Mouse (Mus musculus): ENCODE measurements around the gene Sh2b3.
"Not testable (repeated sequence)": the region's sequence is repeated elsewhere in the genome, so short reads cannot be mapped to it uniquely, and the experiment has no call there.

Gene Sh2b3

DNA sequence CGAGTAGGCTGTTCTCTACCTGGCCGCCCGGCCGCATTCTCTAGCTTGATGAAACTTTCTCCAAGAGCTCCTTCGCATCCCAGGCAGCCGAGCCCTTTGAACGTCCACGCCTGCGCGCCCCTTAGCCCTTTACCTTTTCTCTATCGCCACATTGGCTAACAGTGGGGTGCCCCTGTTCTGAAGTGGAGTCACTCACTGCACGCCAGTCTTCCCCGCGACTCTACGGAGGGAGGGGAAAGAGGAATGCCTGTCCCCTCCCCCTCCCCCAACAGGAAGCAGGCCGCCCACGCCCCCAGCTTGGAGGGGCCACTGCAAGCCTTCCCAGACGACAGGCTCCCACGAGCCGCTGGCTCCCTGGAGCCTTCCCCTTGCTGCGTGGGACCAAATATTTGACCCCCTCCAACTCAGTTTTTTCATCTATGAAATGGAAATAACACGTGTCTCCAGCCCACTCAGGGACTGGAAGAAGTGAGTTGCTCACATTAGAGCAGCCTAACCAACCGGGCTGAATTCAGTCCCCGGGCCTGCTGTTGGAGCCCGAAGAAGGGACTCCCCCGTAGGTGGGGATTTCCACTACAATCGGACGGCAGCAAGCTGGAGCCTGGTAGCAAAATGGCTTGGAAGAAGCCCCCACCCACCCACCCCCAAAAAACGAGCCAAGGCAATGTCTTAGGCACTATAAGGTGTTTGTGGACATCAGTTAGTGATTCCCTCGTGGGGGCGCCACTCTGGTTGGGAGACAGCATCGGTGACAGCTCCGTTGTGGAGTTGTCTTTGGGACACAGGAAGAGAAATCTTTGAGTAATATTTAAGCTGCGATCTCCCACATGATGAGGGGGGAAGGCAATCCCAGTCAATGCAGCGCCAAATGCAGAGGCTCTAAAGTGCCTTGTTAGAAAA is at the start of gene Sh2b3:
Gene Sh2b3, minus strand, starts transcription at position 206 of the 900 bp plus-strand sequence.
- DNase-seq (ENCODE audit: low read depth, low spot score) = peak; percentile 38

GRCm38 (mm10) chr5:121883356-121883755 is 45.9 kb upstream of the Sh2b3 start:
- DNase-seq (ENCODE audit: low read depth, low spot score) = no peak

DNA sequence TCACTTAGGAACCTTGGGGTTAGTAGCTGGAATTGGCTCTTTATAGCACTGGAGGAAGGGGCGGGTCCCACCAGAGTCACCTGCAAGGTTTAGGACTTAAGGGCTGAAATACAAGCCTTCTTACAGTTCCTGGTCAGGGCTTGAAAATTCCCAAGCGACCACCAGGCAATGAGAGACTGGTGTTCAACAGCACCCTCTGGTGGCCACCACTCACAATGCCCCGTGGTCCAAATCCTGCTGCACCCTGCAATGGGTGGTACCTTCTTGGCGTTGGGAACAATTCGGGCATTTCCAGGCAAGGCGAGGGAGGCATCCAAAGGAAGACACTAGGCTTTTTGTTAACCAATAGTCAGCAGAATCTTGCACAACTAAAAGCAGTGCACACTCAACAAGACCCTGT is 41.8 kb upstream of the Sh2b3 start:
- DNase-seq (ENCODE audit: low read depth, low spot score) = peak; percentile 33

DNA sequence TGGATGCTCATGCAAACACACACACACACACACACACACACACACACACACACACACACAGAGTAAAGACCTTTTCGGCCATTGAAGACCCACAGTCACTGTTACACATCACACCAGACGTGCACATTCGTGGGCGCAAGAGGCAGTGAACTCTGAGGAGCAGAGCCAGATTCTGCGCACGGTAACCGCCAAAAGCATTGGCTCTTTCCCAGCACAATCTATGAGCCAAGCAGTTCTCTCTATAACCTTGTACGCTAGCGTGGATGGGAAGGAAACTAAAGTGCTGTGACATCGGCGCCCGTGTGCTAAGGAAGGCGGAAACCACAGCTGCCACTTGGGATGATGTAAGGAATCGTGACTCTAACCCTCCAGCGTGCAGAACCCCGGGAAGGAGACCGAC is 41.3 kb upstream of the Sh2b3 start:
- no peak for DNase-seq (ENCODE audit: low read depth, low spot score)

DNA sequence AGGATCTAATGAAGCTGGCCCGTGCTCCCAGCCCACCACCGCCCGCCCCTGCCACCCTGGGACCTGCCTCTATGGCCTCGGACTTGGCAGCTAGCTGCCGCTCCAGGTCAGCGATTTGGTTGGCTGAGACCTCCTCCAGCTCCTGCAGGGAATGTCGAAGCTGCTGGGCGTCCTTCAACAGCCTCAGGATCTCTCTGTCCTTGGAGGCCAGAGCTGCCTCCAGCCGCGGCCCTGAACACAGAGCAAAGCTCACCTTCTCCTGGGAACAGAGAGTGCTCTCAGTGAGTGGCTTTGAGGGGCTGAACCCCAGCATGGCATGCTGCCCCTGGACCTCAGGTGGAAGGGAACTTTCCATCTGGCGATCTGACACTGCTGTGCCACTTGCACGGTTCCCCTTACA is 39.5 kb upstream of the Sh2b3 start:
- DNase-seq (ENCODE audit: low read depth, low spot score) = no peak

DNA sequence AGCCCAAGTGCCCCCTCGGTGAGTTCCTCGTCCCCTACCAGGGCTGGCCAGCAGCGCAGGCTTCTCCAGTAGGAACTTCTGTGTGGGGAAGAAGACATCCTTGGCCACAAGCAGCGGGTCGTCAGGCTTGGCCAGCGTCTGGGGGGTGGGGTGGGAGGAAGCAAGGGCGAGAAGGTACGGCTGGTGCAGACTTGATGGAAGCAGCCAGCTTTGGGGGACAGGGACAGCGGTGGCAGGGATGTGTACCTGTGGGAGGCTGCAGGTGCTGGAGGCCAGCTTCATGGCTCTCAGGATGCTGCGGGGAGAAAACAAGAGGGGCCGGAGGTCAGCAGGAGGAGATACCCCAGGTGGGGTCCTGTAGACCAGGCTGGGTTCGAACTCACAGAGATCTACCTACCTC is 37.6 kb upstream of the Sh2b3 start:
- no peak for DNase-seq (ENCODE audit: low read depth, low spot score)

GRCm38 (mm10) chr5:121872158-121872557 is 34.7 kb upstream of the Sh2b3 start:
- peak; percentile 86 for DNase-seq (ENCODE audit: low read depth, low spot score)

DNA sequence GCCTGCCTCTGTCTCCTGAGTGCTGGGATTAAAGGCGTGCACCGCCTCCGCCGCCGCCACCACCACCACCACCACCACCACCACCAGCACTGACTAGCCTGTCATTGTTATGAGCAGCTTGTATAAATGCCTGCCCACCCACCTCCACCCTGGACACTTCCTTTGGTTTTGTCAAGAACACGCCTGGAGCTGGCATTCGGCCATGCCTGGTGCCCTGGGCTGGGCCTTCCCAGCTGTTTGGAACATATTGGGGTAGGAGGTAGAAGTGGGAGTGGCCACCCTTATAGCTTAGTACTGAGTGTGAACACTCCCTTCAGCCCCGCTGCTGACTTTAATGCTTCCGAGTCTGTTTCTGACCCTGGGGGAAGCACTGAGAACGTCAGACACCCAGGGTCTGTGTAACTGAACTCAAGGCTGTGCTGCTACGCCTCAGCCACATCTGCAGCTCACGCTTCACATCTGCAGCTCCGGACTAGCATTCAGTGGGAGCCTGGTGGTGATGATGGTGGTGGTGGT is 34.1 kb upstream of the Sh2b3 start:
- no peak for DNase-seq (ENCODE audit: low read depth, low spot score)

DNA sequence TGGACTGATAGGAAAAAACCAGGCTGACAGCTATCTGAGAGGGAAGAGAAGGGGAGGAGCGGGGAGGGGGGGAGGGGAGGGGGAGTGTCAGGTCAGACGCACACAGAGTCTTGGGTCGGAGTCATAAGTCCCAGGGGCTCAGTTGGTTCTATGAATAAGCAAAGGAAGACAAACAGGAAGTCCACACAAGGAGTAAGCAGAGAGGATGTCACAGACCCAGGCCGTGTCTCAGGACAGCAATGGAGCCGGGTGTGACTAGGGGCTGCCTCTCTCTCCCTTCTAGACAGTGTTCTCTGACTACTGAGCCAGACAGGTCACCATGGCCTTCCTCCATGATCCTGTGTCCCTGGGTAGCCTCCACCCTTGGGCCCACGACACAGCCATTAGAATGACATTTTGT is 33.4 kb upstream of the Sh2b3 start:
- no peak for DNase-seq (ENCODE audit: low read depth, low spot score)

DNA sequence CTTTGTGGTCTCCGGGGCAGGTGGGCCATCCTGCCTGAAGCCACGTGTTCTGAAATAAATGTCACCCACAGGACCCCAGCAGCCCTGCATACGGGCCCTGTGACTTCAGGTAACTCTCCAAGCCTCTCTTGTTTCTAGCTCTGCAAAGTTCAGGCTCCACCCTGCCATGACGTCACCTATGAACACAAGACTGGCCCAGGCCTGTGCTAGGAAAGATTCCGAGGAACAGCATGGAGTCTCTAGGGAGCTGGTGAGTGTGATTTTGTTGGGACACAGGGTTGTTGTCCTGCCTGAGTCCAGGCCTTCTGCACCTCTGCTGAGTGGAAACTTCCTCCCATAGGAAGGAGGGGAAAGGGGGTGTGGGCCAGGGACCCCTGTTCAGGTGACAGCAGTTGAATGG is 30.5 kb upstream of the Sh2b3 start:
- no peak for DNase-seq (ENCODE audit: low read depth, low spot score)

DNA sequence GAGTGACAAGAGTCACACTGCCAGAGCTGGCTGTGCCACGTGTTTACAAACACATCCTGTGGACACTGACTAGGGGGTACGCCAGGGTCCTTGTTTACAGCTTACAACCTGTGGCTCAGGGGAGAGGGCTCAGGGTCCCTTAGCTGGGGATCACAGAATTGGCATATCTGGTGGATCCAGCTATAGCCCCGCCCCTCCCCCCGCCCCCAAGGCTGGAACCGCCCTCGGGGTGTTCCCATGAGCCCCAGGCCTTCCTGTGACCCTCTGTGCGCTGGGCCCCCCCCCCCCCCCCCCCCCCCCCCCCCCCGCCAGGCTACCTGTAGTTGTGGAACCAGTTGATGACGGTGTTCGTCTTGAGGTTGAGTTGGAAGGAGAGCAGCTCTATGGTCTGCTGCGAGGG is 26.9 kb upstream of the Sh2b3 start:
- no peak for DNase-seq (ENCODE audit: low read depth, low spot score)

GRCm38 (mm10) chr5:121861964-121862363 is 24.5 kb upstream of the Sh2b3 start:
- no peak for DNase-seq (ENCODE audit: low read depth, low spot score)

DNA sequence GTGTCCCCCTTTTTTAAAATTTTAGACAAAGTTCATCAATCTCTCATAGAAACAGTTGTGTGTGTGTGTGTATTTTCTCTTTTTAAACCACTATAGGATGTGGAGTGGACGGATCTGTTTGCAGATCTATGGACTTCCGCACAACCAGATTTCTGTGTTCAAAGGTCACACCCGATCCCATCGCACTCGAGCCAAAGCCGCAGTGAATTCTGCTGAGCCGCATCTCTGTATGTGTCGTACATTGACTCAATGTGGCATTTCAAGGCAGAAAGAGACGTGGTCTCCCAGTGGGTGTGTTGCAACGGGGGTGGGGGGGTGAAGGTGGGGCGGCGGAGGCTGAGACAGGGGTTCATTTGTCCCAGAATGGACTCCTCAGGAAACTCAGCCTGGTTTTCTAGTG is 21.0 kb upstream of the Sh2b3 start:
- DNase-seq (ENCODE audit: low read depth, low spot score) = no peak

GRCm38 (mm10) chr5:121856740-121857139 is 19.3 kb upstream of the Sh2b3 start:
- no peak for DNase-seq (ENCODE audit: low read depth, low spot score)

- no peak for DNase-seq (ENCODE audit: low read depth, low spot score)
These were observed 17.3 kb upstream of the Sh2b3 start for GRCm38 (mm10) chr5:121854768-121855167.

DNA sequence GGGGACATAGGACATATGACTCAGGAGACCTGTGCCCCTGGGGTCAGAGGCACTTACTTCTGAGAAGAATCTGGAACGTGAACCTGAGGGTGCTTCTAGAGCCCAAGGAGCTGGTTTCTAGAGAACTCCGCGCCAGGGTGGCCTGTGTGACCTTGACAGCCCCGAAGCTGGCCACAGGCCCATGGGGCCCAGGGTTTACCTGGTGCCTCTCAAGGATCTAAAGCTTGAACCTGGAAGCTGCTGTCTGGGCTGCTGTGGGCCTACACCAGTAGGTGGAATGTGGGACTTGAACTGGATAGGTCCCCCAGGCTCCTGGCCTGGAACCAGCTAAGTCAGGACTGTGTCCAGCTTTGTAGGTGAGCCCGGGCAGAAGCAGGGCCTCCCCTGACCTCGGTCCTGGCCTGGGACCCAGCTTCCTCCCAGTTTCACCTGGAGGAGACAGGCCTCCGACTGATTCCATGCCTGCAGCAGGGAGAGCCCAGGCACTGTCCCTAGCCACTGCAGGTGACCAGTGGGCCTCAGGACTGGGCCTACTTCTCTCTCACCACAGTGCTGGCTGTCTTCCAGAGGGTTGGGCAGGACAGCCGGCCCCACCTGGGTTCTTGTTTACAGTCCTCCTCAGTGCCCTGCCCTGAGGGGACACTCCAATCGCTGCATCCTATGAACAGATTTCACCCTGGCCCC is 16.1 kb upstream of the Sh2b3 start:
- DNase-seq (ENCODE audit: low read depth, low spot score) = no peak

- no peak for DNase-seq (ENCODE audit: low read depth, low spot score)
These were observed 12.3 kb upstream of the Sh2b3 start for GRCm38 (mm10) chr5:121849478-121850349.

DNA sequence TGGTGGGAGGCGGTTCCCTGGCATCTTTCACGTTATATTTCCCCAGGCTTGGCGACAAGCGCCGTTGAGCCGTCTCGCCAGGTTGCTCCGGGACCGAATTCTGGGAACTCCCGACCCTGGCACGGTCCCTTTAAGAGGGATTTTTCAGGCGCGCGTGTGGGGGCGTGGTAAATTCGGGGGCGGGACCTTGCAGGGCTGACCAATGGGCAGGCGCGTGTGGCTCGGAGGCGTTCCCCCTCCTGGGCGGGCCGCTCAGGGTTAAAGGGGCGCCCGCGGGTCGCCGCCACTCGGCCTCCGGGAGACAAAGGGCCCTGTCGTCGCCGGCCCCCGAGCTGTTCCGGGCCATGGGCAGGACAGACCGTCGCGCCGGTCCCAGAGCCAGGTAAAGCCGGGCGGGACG is 11.3 kb upstream of the Sh2b3 start, which contains the start of gene Pheta1:
Gene Pheta1, plus strand, starts transcription at position 242 of the 400 bp plus-strand sequence.
- DNase-seq (ENCODE audit: low read depth, low spot score) = peak; percentile 93

- DNase-seq (ENCODE audit: low read depth, low spot score) = peak; percentile 62
These were observed 10.6 kb upstream of the Sh2b3 start for GRCm38 (mm10) chr5:121848035-121848519.

GRCm38 (mm10) chr5:121847269-121847668 is 9.8 kb upstream of the Sh2b3 start:
- not testable (repeated sequence) for DNase-seq (ENCODE audit: low read depth, low spot score)

DNA sequence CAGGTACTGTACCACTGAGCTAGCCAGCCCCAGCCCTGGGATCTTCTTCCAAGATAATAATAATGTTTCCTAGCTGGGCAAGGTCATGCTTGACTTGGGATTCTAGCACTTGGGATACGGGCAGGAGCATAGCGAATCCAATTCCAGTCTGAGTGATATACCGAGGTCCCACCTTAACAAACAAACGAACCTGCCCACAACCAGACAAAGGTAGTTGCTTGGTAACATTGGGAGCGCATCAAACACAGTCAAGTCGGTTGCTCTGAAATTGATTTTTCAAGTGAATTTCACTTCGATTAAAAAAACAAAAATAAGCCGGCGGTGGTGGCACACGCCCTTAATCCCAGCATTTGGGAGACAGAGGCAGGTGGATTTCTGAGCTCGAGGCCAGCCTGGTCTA is 8.9 kb upstream of the Sh2b3 start:
- no peak for DNase-seq (ENCODE audit: low read depth, low spot score)
